Mouse (Mus musculus) midbrain, embryonic 11.5 days (tissue): ENCODE measurements around the gene Gmds. TPM values are rescaled to one million over a fixed set of nuclear protein-coding genes. Genes with fewer than 3 reads are reported as not detected.
A peak's percentile ranks its signal among the peaks of the same experiment; 100 is the strongest.

Experiments used
- ATAC-seq: fragments of 200-750 bp; cut with Nextera tagmentation; 2 replicates; pipeline ENCODE4 v1.8.0; 2017; ENCODE audit warnings: moderate TSS enrichment, moderate library complexity; ENCODE audit not compliant: low FRiP score
- DNase-seq: peaks from one replicate; pipeline ENCODE4 v3.0.0; 2015; ENCODE audit warnings: low spot score; ENCODE audit errors: missing footprints
- H3K27ac ChIP-seq: fragments of 300-500 bp; sonication (generic); 2 replicates; pipeline ENCODE4 v1.5.1; 2014; ENCODE audit warnings: low read depth, low read length
- H3K27me3 ChIP-seq: fragments of 300-500 bp; sonication (generic); 2 replicates; pipeline ENCODE4 v1.6.1; 2014; ENCODE audit warnings: mild to moderate bottlenecking, low read length, moderate library complexity, mixed read lengths; ENCODE audit not compliant: control insufficient read depth, insufficient read depth
- H3K36me3 ChIP-seq: fragments of 300-500 bp; sonication (generic); 2 replicates; pipeline ENCODE4 v1.6.1; 2014; ENCODE audit warnings: mild to moderate bottlenecking, low read length, moderate library complexity, mixed read lengths; ENCODE audit not compliant: control insufficient read depth, insufficient read depth
- H3K4me1 ChIP-seq: fragments of 300-500 bp; sonication (generic); 2 replicates; pipeline ENCODE4 v1.6.1; 2014; ENCODE audit warnings: low read length; ENCODE audit not compliant: control insufficient read depth, insufficient read depth
- H3K4me2 ChIP-seq: fragments of 300-500 bp; sonication (generic); 2 replicates; pipeline ENCODE4 v1.6.1; 2014; ENCODE audit warnings: mild to moderate bottlenecking, moderate library complexity
- H3K4me3 ChIP-seq: fragments of 300-500 bp; sonication (generic); 2 replicates; pipeline ENCODE4 v1.5.1; 2014; ENCODE audit warnings: low read depth, low read length
- H3K9ac ChIP-seq: fragments of 300-500 bp; sonication (generic); 2 replicates; pipeline ENCODE4 v1.6.1; 2014; ENCODE audit warnings: low read length
- H3K9me3 ChIP-seq: fragments of 300-500 bp; sonication (generic); 2 replicates; pipeline ENCODE4 v1.6.1; 2016; ENCODE audit warnings: low read length; ENCODE audit not compliant: control insufficient read depth
- WGBS: fragments of 180-500 bp; shearing (Covaris S2); extraction: QIAGEN DNeasy Blood & Tissue Kit; methylation state at CpG from one replicate; pipeline ENCODE4 v1.1.7; 2014; 5-methylcytosine and 5-hydroxymethylcytosine counted together
- polyA plus RNA-seq: library from polyadenylated mRNA; unstranded; fragments of >200 nt; fragmentation: Nextera tagmentation; extraction: Ambion mirVana; gene quantifications from 2 replicates; pipeline ENCODE4 v1.2.1, GENCODE M21; 2014

Gmds gene
- polyA plus RNA-seq, 1 experiment from 2014 or later = 31.6 TPM

DNA sequence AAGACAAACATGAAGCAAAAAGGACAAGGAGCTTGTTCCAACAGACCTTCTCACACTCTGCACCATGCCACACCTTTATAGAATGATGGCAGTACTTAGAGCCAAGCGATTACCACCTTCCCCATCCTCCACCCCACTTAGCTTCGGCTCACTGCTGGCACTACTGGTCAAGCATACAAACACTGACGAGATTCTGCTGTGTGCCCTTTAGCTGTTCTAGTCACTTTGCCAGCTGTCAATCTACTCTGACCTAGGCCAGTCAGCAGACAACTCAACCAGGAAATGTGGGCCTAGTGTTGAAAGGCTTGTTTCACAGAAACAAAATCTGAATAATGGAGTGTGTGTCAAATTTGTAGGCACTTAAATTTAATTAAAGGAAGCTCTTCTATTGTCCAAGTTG lies 464.1 kb downstream of the Gmds start:
- Histone ChIP-seq H3K9ac (no peak overlapping the region), H3K4me1 (no peaks in the 10 kb centered on the region), H3K36me3 (no peaks in the 10 kb centered on the region), H3K4me2 (no peak overlapping the region), H3K9me3 (no peaks in the 10 kb centered on the region), H3K27me3 (no peaks in the 10 kb centered on the region), H3K4me3 (no peak overlapping the region), H3K27ac (no peak overlapping the region)
- DNase-seq (no peak), ATAC-seq (no peak)
- WGBS = 65% methylated on average over 3 of the region's 3 CpGs

DNA sequence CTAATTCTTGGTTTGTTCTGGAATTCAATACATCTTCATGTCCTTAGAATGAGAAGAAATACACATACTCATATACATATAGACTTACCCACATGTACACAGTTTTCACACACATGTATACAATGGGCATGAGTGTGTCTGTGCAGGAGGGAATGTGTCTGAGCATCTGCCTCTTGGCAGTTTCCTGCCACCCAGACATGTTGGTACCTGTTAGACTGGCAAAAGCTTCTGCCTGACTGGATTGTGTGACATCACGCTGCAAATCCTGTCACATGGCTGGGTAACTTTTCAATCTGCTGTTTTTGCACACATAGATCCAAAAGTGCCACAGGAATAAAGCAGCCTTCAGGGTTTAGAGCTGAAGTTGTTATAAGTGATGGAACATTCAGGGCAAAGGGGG lies 465.3 kb downstream of the Gmds start:
- ATAC-seq (no peak), DNase-seq (no peak)
- Histone ChIP-seq H3K9ac (no peak overlapping the region), H3K4me1 (no peaks in the 10 kb centered on the region), H3K36me3 (no peaks in the 10 kb centered on the region), H3K4me2 (no peak overlapping the region), H3K4me3 (no peak overlapping the region), H3K27ac (no peak overlapping the region), H3K27me3 (no peaks in the 10 kb centered on the region), H3K9me3 (no peaks in the 10 kb centered on the region)
- WGBS = 85% methylated on average over 1 of the region's 1 CpGs

DNA sequence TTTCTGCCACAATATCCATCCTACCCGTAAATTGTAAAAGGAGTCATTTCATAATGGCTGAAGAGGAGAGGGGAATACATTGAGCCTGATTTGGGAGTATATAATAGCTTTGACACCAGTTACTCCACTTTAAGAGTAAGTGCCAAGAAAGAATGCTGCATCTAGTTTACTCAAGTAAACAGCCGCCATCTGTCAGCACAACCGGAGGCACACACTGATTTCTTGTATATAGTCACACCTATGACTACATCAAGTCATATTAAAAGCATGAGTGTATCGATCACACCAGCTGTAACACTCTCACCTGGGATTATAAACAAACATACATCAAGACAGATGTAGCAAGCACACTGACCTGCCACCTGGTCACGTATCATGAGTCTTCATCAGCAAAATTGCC lies 473.8 kb downstream of the Gmds start:
- ATAC-seq (no peak), DNase-seq (no peak)
- no peaks in the 10 kb centered on the region for H3K9me3 ChIP-seq
- H3K36me3 ChIP-seq = no peaks in the 10 kb centered on the region
- no peaks in the 10 kb centered on the region for H3K4me1 ChIP-seq
- no peaks in the 10 kb centered on the region for H3K27me3 ChIP-seq
- 89% methylated on average over 5 of the region's 5 CpGs for WGBS
- no peak overlapping the region for H3K9ac ChIP-seq
- H3K27ac ChIP-seq = no peak overlapping the region
- H3K4me3 ChIP-seq = no peak overlapping the region
- H3K4me2 ChIP-seq = no peak overlapping the region

DNA sequence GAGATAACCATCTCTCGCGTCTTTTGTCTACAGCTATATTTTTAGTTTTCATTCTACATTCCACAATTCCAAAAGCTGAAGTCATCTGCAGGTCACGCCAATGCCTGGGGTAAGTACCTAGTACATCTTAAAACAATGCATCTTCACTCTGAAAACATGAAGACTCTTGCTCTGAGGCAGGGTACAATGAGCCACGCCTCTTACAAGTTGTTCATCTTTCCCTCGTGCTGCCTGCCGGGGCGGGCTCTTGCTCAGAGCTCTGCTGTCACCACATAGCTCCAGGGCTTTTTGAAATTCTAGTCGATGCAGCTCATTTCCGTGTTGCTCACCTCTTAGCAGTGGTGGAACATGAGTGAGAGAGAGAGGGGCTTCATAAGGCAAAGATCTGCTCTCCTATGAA lies 475.1 kb downstream of the Gmds start:
- DNase-seq (no peak), ATAC-seq (no peak)
- H3K27ac ChIP-seq = no peak overlapping the region
- no peak overlapping the region for H3K4me2 ChIP-seq
- no peaks in the 10 kb centered on the region for H3K27me3 ChIP-seq
- H3K9me3 ChIP-seq = no peaks in the 10 kb centered on the region
- no peak overlapping the region for H3K9ac ChIP-seq
- H3K36me3 ChIP-seq = no peaks in the 10 kb centered on the region
- no peaks in the 10 kb centered on the region for H3K4me1 ChIP-seq
- WGBS = 88% methylated on average over 9 of the region's 9 CpGs
- no peak overlapping the region for H3K4me3 ChIP-seq

DNA sequence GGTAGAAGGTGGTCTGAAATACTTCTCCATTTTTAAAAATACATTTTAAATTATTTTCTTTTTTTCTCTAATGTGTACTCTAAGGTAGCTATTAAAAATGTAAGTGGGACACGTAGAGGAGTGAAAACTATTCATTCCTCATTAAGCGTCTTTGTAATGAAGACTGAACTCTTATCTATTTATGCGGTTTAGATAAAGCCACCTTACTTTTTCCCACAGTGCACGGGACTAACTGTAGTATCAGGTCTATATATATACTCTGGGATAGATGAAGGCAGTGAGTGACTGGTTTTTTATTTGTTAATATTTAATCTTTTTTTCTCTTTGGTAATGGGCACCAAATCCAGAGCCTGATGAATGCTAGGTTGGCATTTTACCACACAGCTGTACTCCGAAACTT lies 478.3 kb downstream of the Gmds start:
- DNase-seq (no peak), ATAC-seq (no peak)
- no peaks in the 10 kb centered on the region for H3K36me3 ChIP-seq
- H3K9me3 ChIP-seq = no peaks in the 10 kb centered on the region
- H3K4me3 ChIP-seq = no peak overlapping the region
- H3K9ac ChIP-seq = no peak overlapping the region
- no peak overlapping the region for H3K27ac ChIP-seq
- no peak overlapping the region for H3K4me2 ChIP-seq
- H3K4me1 ChIP-seq = no peaks in the 10 kb centered on the region
- no peaks in the 10 kb centered on the region for H3K27me3 ChIP-seq
- 89% methylated on average over 5 of the region's 5 CpGs for WGBS

DNA sequence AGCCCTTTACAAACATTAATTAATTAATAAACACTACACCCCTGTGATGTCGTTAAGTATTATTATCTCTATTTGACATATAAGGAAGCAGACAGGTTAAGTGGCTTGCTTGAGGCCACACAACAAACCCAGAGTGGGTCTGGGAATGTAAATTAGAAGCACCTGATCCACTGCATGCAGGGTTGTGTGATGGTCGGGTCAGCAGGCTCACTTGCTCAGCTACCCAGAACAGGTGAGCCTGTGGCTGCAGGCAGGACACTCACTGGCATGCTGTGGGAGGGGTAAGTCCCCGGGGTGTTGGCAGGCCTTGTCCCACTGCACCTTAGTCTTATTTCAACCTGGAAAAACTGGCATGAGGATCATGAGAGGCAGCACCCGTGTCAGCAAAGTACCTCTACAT lies 484.5 kb downstream of the Gmds start:
- no peaks in the 10 kb centered on the region for H3K9me3 ChIP-seq
- 73% methylated on average over 4 of the region's 4 CpGs for WGBS
- no peak overlapping the region for H3K4me3 ChIP-seq
- no peak overlapping the region for H3K27ac ChIP-seq
- no peak overlapping the region for H3K4me2 ChIP-seq
- no peaks in the 10 kb centered on the region; the same call in 1 of the 2 replicates for H3K4me1 ChIP-seq
- DNase-seq = no peak
- no peak overlapping the region for H3K9ac ChIP-seq
- no peaks in the 10 kb centered on the region for H3K36me3 ChIP-seq
- ATAC-seq = no peak
- H3K27me3 ChIP-seq = no peaks in the 10 kb centered on the region

DNA sequence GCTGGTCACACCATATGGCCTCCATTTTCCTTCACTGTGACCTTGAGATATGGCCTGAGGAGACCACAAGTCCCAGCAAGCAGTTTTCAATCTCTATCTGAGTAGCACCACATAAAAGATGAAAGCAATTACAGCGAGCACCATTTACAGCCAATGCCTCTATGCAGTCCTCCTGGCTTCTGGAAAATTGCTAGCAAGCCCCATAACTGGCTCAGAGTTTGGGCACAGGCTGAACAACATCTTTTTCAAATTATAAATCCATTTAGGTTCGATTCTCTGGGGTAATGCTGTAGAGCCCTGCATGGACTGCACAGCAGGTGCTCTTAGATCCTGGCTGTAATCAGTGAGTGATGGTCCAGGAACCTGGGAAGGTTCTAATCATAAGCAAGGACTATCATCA lies 485.0 kb downstream of the Gmds start:
- Histone ChIP-seq H3K9me3 (no peaks in the 10 kb centered on the region), H3K4me2 (no peak overlapping the region), H3K4me1 (no peaks in the 10 kb centered on the region; the same call in 1 of the 2 replicates), H3K9ac (no peak overlapping the region), H3K36me3 (no peaks in the 10 kb centered on the region), H3K27me3 (no peaks in the 10 kb centered on the region), H3K4me3 (no peak overlapping the region), H3K27ac (no peak overlapping the region)
- DNase-seq (no peak), ATAC-seq (no peak)
- WGBS = 71% methylated on average over 2 of the region's 2 CpGs

DNA sequence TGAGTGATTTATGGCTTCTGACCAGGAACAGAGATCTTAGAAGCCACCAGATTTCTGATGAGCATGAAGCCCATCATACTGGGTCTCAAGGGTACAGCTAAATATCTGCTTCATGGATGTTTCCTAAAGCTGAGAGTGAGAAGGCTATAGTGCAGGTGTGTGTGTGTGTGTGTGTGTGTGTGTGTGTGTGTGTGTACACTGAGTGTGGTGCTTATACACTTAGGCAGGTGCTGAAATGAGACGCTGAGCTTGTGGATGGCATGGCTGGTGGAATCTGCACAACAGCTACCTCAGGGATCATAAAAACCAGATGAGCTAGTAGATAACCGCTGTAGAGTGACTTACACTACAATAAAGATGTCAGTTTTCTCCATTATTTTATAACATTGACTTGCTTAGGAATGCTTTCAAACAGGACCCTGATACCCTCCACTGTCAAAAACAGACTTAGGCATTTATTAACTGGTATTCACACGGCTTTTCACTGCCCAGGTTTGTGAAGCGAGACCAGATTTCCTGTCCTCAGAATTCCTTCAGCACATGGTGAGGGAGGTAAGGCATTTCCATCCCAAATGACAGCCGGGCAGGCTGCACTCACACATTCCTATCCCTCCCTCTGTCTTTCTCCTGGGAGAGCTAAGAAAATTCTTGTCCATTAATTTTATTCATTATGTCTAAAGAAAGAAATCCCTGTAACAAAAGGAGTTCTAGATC lies 489.1 kb downstream of the Gmds start:
- DNase-seq = no peak
- H3K9ac ChIP-seq = no peak overlapping the region
- no peaks in the 10 kb centered on the region for H3K9me3 ChIP-seq
- no peak for ATAC-seq
- 46% methylated on average over 5 of the region's 5 CpGs for WGBS
- no peak overlapping the region for H3K27ac ChIP-seq
- no peak overlapping the region for H3K4me2 ChIP-seq
- no peak overlapping the region for H3K4me3 ChIP-seq
- H3K27me3 ChIP-seq = no peaks in the 10 kb centered on the region
- H3K4me1 ChIP-seq = no peaks in the 10 kb centered on the region; the same call in 1 of the 2 replicates
- no peaks in the 10 kb centered on the region for H3K36me3 ChIP-seq

DNA sequence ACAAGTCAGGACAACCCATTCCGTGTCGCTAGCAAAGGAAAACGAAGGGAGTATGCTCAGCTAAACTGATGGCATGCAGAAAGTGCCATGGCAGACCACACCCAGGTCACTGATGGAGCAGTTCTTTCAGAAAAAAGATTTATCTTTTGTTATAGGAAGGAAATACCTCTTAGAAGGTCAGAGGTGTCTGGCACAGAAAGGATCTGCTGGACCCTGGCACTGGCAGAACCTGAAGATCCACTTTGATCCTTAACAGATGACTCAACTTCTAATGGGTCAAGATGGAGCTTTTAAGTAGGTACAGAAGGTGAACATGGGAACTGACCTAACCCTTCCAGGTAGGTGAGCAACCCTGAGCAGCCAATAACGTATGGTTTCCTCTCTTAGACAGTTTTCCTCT lies 502.7 kb downstream of the Gmds start:
- WGBS = 89% methylated on average over 4 of the region's 4 CpGs
- H3K4me2 ChIP-seq = no peak overlapping the region
- DNase-seq = peak; percentile 14
- no peaks in the 10 kb centered on the region for H3K9me3 ChIP-seq
- H3K27me3 ChIP-seq = no peaks in the 10 kb centered on the region; the same call in 1 of the 2 replicates
- ATAC-seq = no peak
- H3K27ac ChIP-seq = no peak overlapping the region
- H3K4me1 ChIP-seq = no peaks in the 10 kb centered on the region
- H3K9ac ChIP-seq = no peak overlapping the region
- H3K4me3 ChIP-seq = no peak overlapping the region
- H3K36me3 ChIP-seq = no peaks in the 10 kb centered on the region
